In the genomic region with DNA sequence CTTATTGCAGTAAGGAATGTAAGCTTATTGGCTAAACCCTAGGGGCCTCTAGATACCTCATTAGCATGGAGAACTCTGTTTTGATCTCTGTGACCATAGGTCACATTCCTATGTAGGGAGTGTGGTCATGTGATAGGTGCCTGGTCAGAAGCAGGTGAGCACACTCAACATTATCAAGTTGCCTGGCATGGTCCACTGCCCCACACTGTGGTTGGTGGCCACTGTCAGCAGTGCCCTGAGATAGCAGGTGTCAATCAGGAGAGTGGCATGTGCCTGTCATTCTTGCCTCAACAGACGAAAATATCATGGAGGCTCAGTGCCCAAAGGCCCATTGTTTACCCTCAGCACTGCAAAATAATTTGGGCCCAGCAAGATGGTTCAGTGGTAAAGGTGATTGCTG, we compare ENCODE assay signal across 23 mouse cellular contexts. TPM values are rescaled to one million over a fixed set of nuclear protein-coding genes. Genes with fewer than 3 reads are reported as not detected.
DNase-seq lines count a peak whose midpoint lies in the region; ATAC-seq and TF ChIP-seq lines count a peak whose summit lies in the region.
"Had no signal": no experiment of that assay in that cellular context is flagged by ENCODE, and none has a peak within 500 bp of the region (broad histone marks: within the 10 kb centered on the region; RNA-seq: fewer than 3 reads in every experiment).

No protein-coding gene starts in this region.

- H3K4me2 ChIP-seq in kidney, embryonic 16.5 days (replicated peaks; ENCODE audit: low read depth, low read length): no peak overlapping the region
- H3K4me2 ChIP-seq in intestine, embryonic 16.5 days (ENCODE audit: low read depth, low read length): no peak overlapping the region
- H3K4me2 ChIP-seq in stomach, postnatal 0 days (replicated peaks; ENCODE audit: low read depth): no peak overlapping the region
- no peak overlapping the region for H3K4me2 ChIP-seq in midbrain, embryonic 13.5 days (replicated peaks)
- H3K4me2 ChIP-seq: forebrain, embryonic 15.5 days; heart, embryonic 15.5 days; lung, embryonic 14.5 days; neural tube, embryonic 15.5 days had no signal

- peaks cover 9% of the 10 kb centered on the region for H3K36me3 ChIP-seq in kidney, embryonic 16.5 days (ENCODE audit: insufficient read depth, low read length)
- H3K36me3 ChIP-seq in megakaryocyte, embryonic 14.5 days (replicated peaks; ENCODE audit: low read length): peaks cover 85% of the 10 kb centered on the region
- H3K36me3 ChIP-seq in intestine, embryonic 16.5 days (ENCODE audit: control insufficient read depth, insufficient read depth, low read length): peaks cover 7% of the 10 kb centered on the region; the same call in 1 of the 2 replicates
- H3K36me3 ChIP-seq in stomach, postnatal 0 days (ENCODE audit: control insufficient read depth, insufficient read depth, low read length): peaks cover 3% of the 10 kb centered on the region; the same call in 1 of the 2 replicates
- H3K36me3 ChIP-seq in midbrain, embryonic 13.5 days: peaks cover 21% of the 10 kb centered on the region

- WGBS in kidney, embryonic 16.5 days: 55% methylated on average over 1 of the region's 1 CpGs
- WGBS in intestine, embryonic 16.5 days: 68% methylated on average over 1 of the region's 1 CpGs
- WGBS in stomach, postnatal 0 days: 62% methylated on average over 1 of the region's 1 CpGs
- WGBS in midbrain, embryonic 13.5 days: 82% methylated on average over 1 of the region's 1 CpGs

- H3K4me1 ChIP-seq in kidney, embryonic 16.5 days (ENCODE audit: insufficient read depth, low read length): no peaks in the 10 kb centered on the region
- H3K4me1 ChIP-seq in megakaryocyte, embryonic 14.5 days: peaks cover 87% of the 10 kb centered on the region
- H3K4me1 ChIP-seq in intestine, embryonic 16.5 days (ENCODE audit: control insufficient read depth, insufficient read depth, low read length): no peaks in the 10 kb centered on the region
- H3K4me1 ChIP-seq in stomach, postnatal 0 days (replicated peaks; ENCODE audit: control insufficient read depth, insufficient read depth): no peaks in the 10 kb centered on the region
- no peaks in the 10 kb centered on the region for H3K4me1 ChIP-seq in midbrain, embryonic 13.5 days (replicated peaks)
- H3K4me1 ChIP-seq: embryonic facial prominence, embryonic 10.5 days; forebrain, embryonic 15.5 days; hindbrain, embryonic 10.5 days; midbrain, embryonic 10.5 days; neural tube, embryonic 15.5 days had no signal

- H3K27ac ChIP-seq in kidney, embryonic 16.5 days (ENCODE audit: low read length): no peak overlapping the region
- no peak overlapping the region for H3K27ac ChIP-seq in intestine, embryonic 16.5 days (ENCODE audit: low read length)
- H3K27ac ChIP-seq in stomach, postnatal 0 days (replicated peaks): no peak overlapping the region
- no peak overlapping the region for H3K27ac ChIP-seq in midbrain, embryonic 13.5 days
- H3K27ac ChIP-seq: embryonic facial prominence, embryonic 10.5 days; forebrain, embryonic 15.5 days; heart, embryonic 15.5 days; hindbrain, embryonic 10.5 days; left cerebral cortex, adult 2 months; midbrain, embryonic 10.5 days; neural tube, embryonic 15.5 days had no signal

- TF ChIP-seq EP300 in stomach, postnatal 0 days (optimal IDR thresholded peaks at IDR 0.05): no peak

- no peak for TF ChIP-seq CTCF in stomach, postnatal 0 days (IDR thresholded peaks at IDR 0.05; ENCODE audit: low read depth)

- no peak for DNase-seq in kidney, postnatal 10 days
- DNase-seq in stomach, postnatal 0 days (ENCODE audit: low spot score): no peak
- no peak for DNase-seq in thymus, adult 18-20 months
- DNase-seq: adrenal gland, postnatal 36 days; cerebellum, adult 9-11 months; gastrocnemius, postnatal 10 days; kidney, adult 8-10 months; lung, embryonic 14.5 days; lung, postnatal 4 days; right cerebral cortex, adult 18-20 months; thymus, postnatal 14 days had no signal

- ATAC-seq in kidney, embryonic 16.5 days (ENCODE audit: low FRiP score, low TSS enrichment): peak; percentile 49
- no peak for ATAC-seq in megakaryocyte, adult 5-6 weeks (ENCODE audit: poor library complexity, severe bottlenecking)
- ATAC-seq in intestine, embryonic 16.5 days: peak; percentile 71
- ATAC-seq in stomach, postnatal 0 days (ENCODE audit: low FRiP score, low TSS enrichment): peak; percentile 61
- no peak for ATAC-seq in midbrain, embryonic 13.5 days
- ATAC-seq: forebrain, embryonic 15.5 days had no signal

- H3K9me3 ChIP-seq in kidney, embryonic 16.5 days (ENCODE audit: low read length): peaks cover 5% of the 10 kb centered on the region; the same call in 1 of the 2 replicates
- H3K9me3 ChIP-seq in megakaryocyte, embryonic 14.5 days: peaks cover 7% of the 10 kb centered on the region
- peaks cover 11% of the 10 kb centered on the region; the same call in 1 of the 2 replicates for H3K9me3 ChIP-seq in intestine, embryonic 16.5 days (ENCODE audit: control insufficient read depth, low read length)
- H3K9me3 ChIP-seq in stomach, postnatal 0 days (ENCODE audit: control insufficient read depth, low read length): no peaks in the 10 kb centered on the region
- peaks cover 5% of the 10 kb centered on the region; the same call in 1 of the 2 replicates for H3K9me3 ChIP-seq in midbrain, embryonic 13.5 days
- H3K9me3 ChIP-seq: forebrain, embryonic 15.5 days; heart, embryonic 15.5 days; neural tube, embryonic 15.5 days had no signal

- no peaks in the 10 kb centered on the region for H3K27me3 ChIP-seq in kidney, embryonic 16.5 days (ENCODE audit: insufficient read depth, low read length)
- no peaks in the 10 kb centered on the region for H3K27me3 ChIP-seq in megakaryocyte, embryonic 14.5 days (replicated peaks)
- no peaks in the 10 kb centered on the region for H3K27me3 ChIP-seq in intestine, embryonic 16.5 days (replicated peaks; ENCODE audit: control insufficient read depth, insufficient read depth, low read length)
- no peaks in the 10 kb centered on the region for H3K27me3 ChIP-seq in stomach, postnatal 0 days (ENCODE audit: control insufficient read depth, insufficient read depth, low read length)
- H3K27me3 ChIP-seq in midbrain, embryonic 13.5 days: no peaks in the 10 kb centered on the region
- H3K27me3 ChIP-seq: forebrain, embryonic 15.5 days; heart, embryonic 15.5 days; neural tube, embryonic 15.5 days had no signal

- no peak overlapping the region for H3K4me3 ChIP-seq in kidney, embryonic 16.5 days (ENCODE audit: low read length)
- H3K4me3 ChIP-seq in megakaryocyte, embryonic 14.5 days (replicated peaks): peak overlapping the region; percentile 59
- H3K4me3 ChIP-seq in intestine, embryonic 16.5 days (ENCODE audit: low read length): no peak overlapping the region
- H3K4me3 ChIP-seq in stomach, postnatal 0 days (ENCODE audit: low read depth, low read length): no peak overlapping the region
- no peak overlapping the region for H3K4me3 ChIP-seq in midbrain, embryonic 13.5 days (replicated peaks)
- H3K4me3 ChIP-seq: embryonic facial prominence, embryonic 10.5 days; forebrain, embryonic 15.5 days; heart, embryonic 15.5 days; hindbrain, embryonic 10.5 days; left cerebral cortex, adult 2 months; midbrain, embryonic 10.5 days; neural tube, embryonic 15.5 days had no signal

- no peak overlapping the region for H3K9ac ChIP-seq in kidney, embryonic 16.5 days (replicated peaks; ENCODE audit: low read length)
- no peak overlapping the region for H3K9ac ChIP-seq in intestine, embryonic 16.5 days (ENCODE audit: low read depth, low read length)
- H3K9ac ChIP-seq in stomach, postnatal 0 days (ENCODE audit: low read length): no peak overlapping the region
- no peak overlapping the region for H3K9ac ChIP-seq in midbrain, embryonic 13.5 days (replicated peaks)
- H3K9ac ChIP-seq: forebrain, embryonic 15.5 days; heart, embryonic 15.5 days; lung, embryonic 14.5 days; neural tube, embryonic 15.5 days had no signal

RNA-seq across cellular contexts. Expression of a gene that starts 33.3 kb away (rescaled TPM):
- 58.6 and 62.1 TPM in 2 replicates for polyA plus RNA-seq in kidney, embryonic 16.5 days (2015; fragmentation: Nextera tagmentation; extraction: Ambion mirVana)
- 9.3 and 14.0 TPM in 2 replicates for polyA plus RNA-seq in megakaryocyte, embryonic 14.5 days (2012; ENCODE audit: insufficient read depth, low replicate concordance)
- 39.5 and 46.9 TPM in 2 replicates for total RNA-seq in megakaryocyte, adult 5-6 weeks (2015)
- total RNA-seq in megakaryocyte, adult 5-6 weeks (2017): 74.0 and 91.2 TPM in 2 replicates
- polyA plus RNA-seq in intestine, embryonic 16.5 days (2015; fragmentation: Nextera tagmentation; extraction: Ambion mirVana): 43.6 and 48.4 TPM in 2 replicates
- 24.8 and 29.0 TPM in 2 replicates for polyA plus RNA-seq in stomach, postnatal 0 days (2015; fragmentation: Nextera tagmentation; extraction: Ambion mirVana)
- 54.3 and 54.6 TPM in 2 replicates for polyA plus RNA-seq in midbrain, embryonic 13.5 days (2015; fragmentation: Nextera tagmentation; extraction: Ambion mirVana)

RNA-seq across cellular contexts. Expression of a gene that starts 33.5 kb away (rescaled TPM):
- polyA plus RNA-seq in kidney, embryonic 16.5 days (2015; fragmentation: Nextera tagmentation; extraction: Ambion mirVana): 21.2 and 23.6 TPM in 2 replicates
- 63.5 and 70.1 TPM in 2 replicates for polyA plus RNA-seq in megakaryocyte, embryonic 14.5 days (2012; ENCODE audit: insufficient read depth, low replicate concordance)
- total RNA-seq in megakaryocyte, adult 5-6 weeks (2015): 57.1 and 60.8 TPM in 2 replicates
- 61.7 and 71.4 TPM in 2 replicates for total RNA-seq in megakaryocyte, adult 5-6 weeks (2017)
- polyA plus RNA-seq in intestine, embryonic 16.5 days (2015; fragmentation: Nextera tagmentation; extraction: Ambion mirVana): 11.6 and 12.4 TPM in 2 replicates
- 5.8 and 6.0 TPM in 2 replicates for polyA plus RNA-seq in stomach, postnatal 0 days (2015; fragmentation: Nextera tagmentation; extraction: Ambion mirVana)
- 16.8 and 19.9 TPM in 2 replicates for polyA plus RNA-seq in midbrain, embryonic 13.5 days (2015; fragmentation: Nextera tagmentation; extraction: Ambion mirVana)

Comparison
In these comparisons a context has a peak if more than half of its experiments do, and no peak if none do; other contexts are left out.
1. ATAC-seq: peak in kidney, embryonic 16.5 days (single experiment), intestine, embryonic 16.5 days (single experiment) and stomach, postnatal 0 days (single experiment); none in megakaryocyte, adult 5-6 weeks (single experiment) and midbrain, embryonic 13.5 days (single experiment).